Mouse (Mus musculus): ENCODE data around the gene Pebp1. TPM values are rescaled to one million over a fixed set of nuclear protein-coding genes. Genes with fewer than 3 reads are reported as not detected.

Pebp1 gene
- polyA plus RNA-seq, 1 experiment from 2014 or later, result 1,042 TPM

DNA sequence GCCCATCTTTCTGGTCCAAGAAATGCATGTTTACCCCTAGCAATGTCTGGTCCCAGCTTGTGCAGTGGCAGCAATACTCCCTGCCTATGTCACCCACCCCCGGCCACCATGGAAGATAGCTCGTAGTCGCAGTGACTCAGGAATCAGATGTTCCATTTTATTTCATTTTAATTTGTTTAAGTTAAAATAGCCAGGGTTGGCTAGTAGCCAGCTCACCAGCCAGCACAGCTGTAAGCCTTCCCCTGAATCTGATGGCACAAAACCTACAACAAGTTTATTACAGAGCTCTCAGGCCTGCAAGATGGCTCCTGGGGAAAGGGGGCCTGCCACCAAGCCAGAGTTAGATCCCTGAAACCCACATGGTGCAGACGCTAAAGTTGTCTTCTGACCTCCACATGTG lies 48.3 kb downstream of the Pebp1 start:
- no peaks in the 10 kb centered on the region for H3K27me3 ChIP-seq (ENCODE audit: control insufficient read depth, insufficient read depth, low read length)
- 0 out of 2 replicates have a peak, but pooled peaks cover 4% of the 10 kb centered on the region for H3K36me3 ChIP-seq (replicated peaks; ENCODE audit: control insufficient read depth, insufficient read depth)
- 61% methylated on average over 4 of the region's 4 CpGs for WGBS
- ATAC-seq (ENCODE audit: low FRiP score) (no peak), DNase-seq (ENCODE audit: low spot score) (no peak)
- peaks cover 20% of the 10 kb centered on the region; the same call in 1 of the 2 replicates for H3K4me1 ChIP-seq (replicated peaks; ENCODE audit: control insufficient read depth, insufficient read depth, low read length)
- H3K9me3 ChIP-seq (ENCODE audit: control insufficient read depth, low read length), result no peaks in the 10 kb centered on the region
- H3K4me2 ChIP-seq (replicated peaks), result no peak overlapping the region
- H3K4me3 ChIP-seq (replicated peaks; ENCODE audit: low read length), result no peak overlapping the region
- no peak overlapping the region for H3K9ac ChIP-seq
- no peak overlapping the region for H3K27ac ChIP-seq

DNA sequence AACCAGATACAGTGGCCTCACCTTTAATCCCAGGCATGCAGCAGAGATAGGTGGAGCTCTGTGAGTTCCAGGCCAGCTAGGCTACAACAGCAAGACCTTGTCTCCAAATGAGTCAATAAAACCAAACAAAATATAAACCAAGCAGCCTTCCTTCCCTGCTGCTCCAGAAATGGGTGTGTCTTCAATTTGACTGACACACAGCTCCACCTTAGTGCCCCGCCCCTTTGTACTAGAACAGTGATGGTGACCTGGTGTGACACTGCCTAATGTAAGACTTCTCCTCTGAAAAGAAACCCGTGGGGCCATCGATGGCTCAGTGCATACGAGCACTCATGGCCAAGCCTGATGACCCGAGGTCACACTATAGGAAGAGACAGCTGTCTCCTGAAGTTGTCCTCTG lies 50.9 kb downstream of the Pebp1 start:
- H3K27me3 ChIP-seq (ENCODE audit: control insufficient read depth, insufficient read depth, low read length), result no peaks in the 10 kb centered on the region
- WGBS, result 63% methylated on average over 5 of the region's 5 CpGs
- H3K27ac ChIP-seq, result no peak overlapping the region
- H3K36me3 ChIP-seq (replicated peaks; ENCODE audit: control insufficient read depth, insufficient read depth), result 0 out of 2 replicates have a peak, but pooled peaks cover 8% of the 10 kb centered on the region
- H3K4me1 ChIP-seq (replicated peaks; ENCODE audit: control insufficient read depth, insufficient read depth, low read length), result 0 out of 2 replicates have a peak, but pooled peaks cover 5% of the 10 kb centered on the region
- ATAC-seq (ENCODE audit: low FRiP score), result no peak
- no peak overlapping the region for H3K9ac ChIP-seq
- H3K4me3 ChIP-seq (replicated peaks; ENCODE audit: low read length), result no peak overlapping the region
- H3K9me3 ChIP-seq (ENCODE audit: control insufficient read depth, low read length), result no peaks in the 10 kb centered on the region
- DNase-seq (ENCODE audit: low spot score), result no peak
- H3K4me2 ChIP-seq (replicated peaks), result no peak overlapping the region

Other genes with a start within 250 kb of the Pebp1 start
- 52.8 and 58.4 TPM in 2 replicates for gene Suds3, start 171.5 kb downstream of the Pebp1 start, polyA plus RNA-seq (2014; fragmentation: Nextera tagmentation; extraction: Ambion mirVana)
- 50.4 and 62.3 TPM in 2 replicates for gene Taok3, start 167.5 kb downstream of the Pebp1 start, polyA plus RNA-seq (2014; fragmentation: Nextera tagmentation; extraction: Ambion mirVana)
- gene Vsig10, start 31.5 kb upstream of the Pebp1 start, polyA plus RNA-seq (2014; fragmentation: Nextera tagmentation; extraction: Ambion mirVana), result 0.75 and 1.1 TPM in 2 replicates
- 292 and 336 TPM in 2 replicates for gene Wsb2, start 69.7 kb upstream of the Pebp1 start, polyA plus RNA-seq (2014; fragmentation: Nextera tagmentation; extraction: Ambion mirVana)
- gene Rfc5, start 101.4 kb upstream of the Pebp1 start, polyA plus RNA-seq (2014; fragmentation: Nextera tagmentation; extraction: Ambion mirVana), result 26.0 and 28.6 TPM in 2 replicates
- gene Ksr2, start 126.4 kb upstream of the Pebp1 start, polyA plus RNA-seq (2014; fragmentation: Nextera tagmentation; extraction: Ambion mirVana), result 7.5 and 8.0 TPM in 2 replicates

All from hindbrain, embryonic 14.5 days (tissue).